Mouse (Mus musculus) brain, embryonic 14.5 days (tissue): ENCODE measurements at regions not wholly inside any gene's neighbourhood (a gene's known extent, or its start where the extent isn't known, plus 50 kb on each side); places are given as distances from the start of the nearest gene placed in this dataset.

Experiments used
- CTCF ChIP-seq: fragments of 200-500 bp; IDR thresholded peaks from 2 replicates; pipeline ENCODE4 v1.5.1; 2012; ENCODE audit warnings: inconsistent platforms, mild to moderate bottlenecking, moderate library complexity, borderline replicate concordance; ENCODE audit not compliant: insufficient read depth, insufficient read length; ENCODE audit errors: extremely low read depth
- POLR2A ChIP-seq: fragments of 200-500 bp; IDR thresholded peaks from 2 replicates; pipeline ENCODE4 v1.6.1; 2012; ENCODE audit warnings: mild to moderate bottlenecking, inconsistent platforms, borderline replicate concordance; ENCODE audit not compliant: poor library complexity, insufficient read depth, insufficient read length, severe bottlenecking; ENCODE audit errors: extremely low read depth

- no peak for TF ChIP-seq CTCF
- TF ChIP-seq POLR2A: no peak
These were observed 685.7 kb upstream of the Cdh8 start for GRCm38 (mm10) chr8:100101957-100102356.
